Mouse (Mus musculus) frontal cortex, postnatal 14 days (tissue): ENCODE data around the gene 1810062G17Rik.

ENCODE experiments used
- DNase-seq, 2 experiments: peaks; one replicate each; pipeline ENCODE4 v3.0.0; 2022; ENCODE audit warnings: low spot score in 2 of 2

Gene 1810062G17Rik

GRCm38 (mm10) chr3:36475532-36476087 is at the start of gene 1810062G17Rik, which contains the start of gene Anxa5:
1810062G17Rik (plus strand) TSS chr3:36475937.
Anxa5 (minus strand) TSS chr3:36475894.
- peak; percentile 81 to 87 for DNase-seq

- no peak for DNase-seq
These were observed 48.4 kb upstream of the 1810062G17Rik start for GRCm38 (mm10) chr3:36427386-36427785.

GRCm38 (mm10) chr3:36430360-36430759 is 45.4 kb upstream of the 1810062G17Rik start:
- DNase-seq: no peak

- DNase-seq: no peak
These were observed 35.5 kb upstream of the 1810062G17Rik start for GRCm38 (mm10) chr3:36440280-36440679.

GRCm38 (mm10) chr3:36442426-36442825 is 33.3 kb upstream of the 1810062G17Rik start:
- peak in 1 of 2 experiments; percentile 20 for DNase-seq

GRCm38 (mm10) chr3:36446041-36446440 is 29.7 kb upstream of the 1810062G17Rik start:
- DNase-seq: no peak

- no peak for DNase-seq
These were observed 29.2 kb upstream of the 1810062G17Rik start for GRCm38 (mm10) chr3:36446506-36446905.

- no peak for DNase-seq
These were observed 28.8 kb upstream of the 1810062G17Rik start for GRCm38 (mm10) chr3:36446918-36447317.

GRCm38 (mm10) chr3:36449292-36450165 is 26.2 kb upstream of the 1810062G17Rik start:
- no peak for DNase-seq

GRCm38 (mm10) chr3:36452502-36452901 is 23.2 kb upstream of the 1810062G17Rik start:
- no peak for DNase-seq

GRCm38 (mm10) chr3:36455124-36455523 is 20.6 kb upstream of the 1810062G17Rik start:
- DNase-seq: no peak

GRCm38 (mm10) chr3:36455566-36455965 is 20.2 kb upstream of the 1810062G17Rik start:
- DNase-seq: no peak

GRCm38 (mm10) chr3:36460717-36461116 is 15.0 kb upstream of the 1810062G17Rik start:
- no peak for DNase-seq

- DNase-seq: no peak
These were observed 13.9 kb upstream of the 1810062G17Rik start for GRCm38 (mm10) chr3:36461819-36462218.

- no peak for DNase-seq
These were observed 13.4 kb upstream of the 1810062G17Rik start for GRCm38 (mm10) chr3:36462348-36462747.

GRCm38 (mm10) chr3:36465538-36465937 is 10.2 kb upstream of the 1810062G17Rik start:
- DNase-seq: no peak

- no peak for DNase-seq
These were observed 8.1 kb upstream of the 1810062G17Rik start for GRCm38 (mm10) chr3:36467632-36468031.

- DNase-seq: no peak
These were observed 6.9 kb upstream of the 1810062G17Rik start for GRCm38 (mm10) chr3:36468871-36469270.

GRCm38 (mm10) chr3:36471856-36472255 is 3.9 kb upstream of the 1810062G17Rik start:
- DNase-seq: no peak

GRCm38 (mm10) chr3:36473222-36473621 is 2.5 kb upstream of the 1810062G17Rik start:
- no peak for DNase-seq

GRCm38 (mm10) chr3:36474421-36474820 is 1.3 kb upstream of the 1810062G17Rik start:
- no peak for DNase-seq

- DNase-seq: peak; percentile 19 to 27
These were observed 726 bp upstream of the 1810062G17Rik start for GRCm38 (mm10) chr3:36474938-36475483.
